Mouse (Mus musculus) common myeloid progenitor, adult 5-6 weeks (primary cell): ENCODE results near the gene Zfp558. TPM values are rescaled to one million over a fixed set of nuclear protein-coding genes. Genes with fewer than 3 reads are reported as not detected.
A peak's percentile ranks its signal among the peaks of the same experiment; 100 is the strongest.
"Not testable (repeated sequence)": the region's sequence is repeated elsewhere in the genome, so short reads cannot be mapped to it uniquely, and the experiment has no call there.

Experiments used
- ATAC-seq: replicated peaks from 2 replicates; pipeline ENCODE4 v1.8.0; 2016; ENCODE audit warnings: low read depth, mild to moderate bottlenecking, moderate TSS enrichment, inconsistent platforms; ENCODE audit not compliant: poor library complexity, severe bottlenecking
- total RNA-seq: library from RNA; stranded (forward); fragments of 200-1000, 187-1606 nt; gene quantifications from 2 replicates; pipeline ENCODE4 v1.2.3, GENCODE M21; 2017

Gene Zfp558
- 1.5 and 2.1 TPM in 2 replicates for total RNA-seq

DNA sequence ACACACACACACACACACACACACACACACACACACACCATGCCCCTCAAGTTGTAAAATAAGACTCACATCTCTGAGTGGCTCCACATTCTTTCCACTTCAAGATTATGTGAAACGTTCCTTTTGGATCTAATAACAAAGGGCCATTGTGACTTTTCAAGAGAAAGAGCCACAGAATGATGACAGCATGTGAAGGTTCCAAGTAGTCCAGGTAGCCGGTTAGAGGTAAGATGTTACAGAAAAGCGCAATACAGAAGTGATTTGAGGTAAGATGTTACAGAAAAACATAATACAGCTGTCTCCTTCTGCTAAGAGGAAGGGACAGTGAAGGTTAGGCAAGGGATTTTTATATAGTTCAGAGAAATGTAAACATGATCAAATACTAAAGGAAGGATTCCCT lies at the start of gene Zfp558, which contains the start of gene Mbd3l1:
Gene Zfp558, minus strand, starts transcription at position 101 of the 400 bp plus-strand sequence.
Gene Mbd3l1, plus strand, starts transcription at position 192 of the 400 bp plus-strand sequence.
- ATAC-seq: no peak

DNA sequence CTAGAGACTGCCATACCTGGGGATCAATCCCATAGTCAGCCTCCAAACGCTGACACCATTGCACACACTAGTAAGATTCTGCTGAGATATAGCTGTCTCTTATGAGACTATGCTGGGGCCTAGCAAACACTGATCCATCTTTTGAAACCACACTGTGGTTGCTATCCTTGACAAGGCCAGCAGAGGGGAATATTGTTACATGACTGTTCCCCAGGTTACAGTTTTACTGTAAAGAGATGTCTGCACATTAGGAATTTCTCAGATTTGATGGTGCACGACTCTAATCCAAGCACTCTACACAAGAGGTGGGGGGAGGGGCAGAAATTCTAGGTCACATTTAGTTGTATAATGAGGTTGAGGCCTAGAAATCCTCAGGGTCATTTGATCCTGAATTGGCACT lies 30.0 kb upstream of the Zfp558 start:
- ATAC-seq: no peak

DNA sequence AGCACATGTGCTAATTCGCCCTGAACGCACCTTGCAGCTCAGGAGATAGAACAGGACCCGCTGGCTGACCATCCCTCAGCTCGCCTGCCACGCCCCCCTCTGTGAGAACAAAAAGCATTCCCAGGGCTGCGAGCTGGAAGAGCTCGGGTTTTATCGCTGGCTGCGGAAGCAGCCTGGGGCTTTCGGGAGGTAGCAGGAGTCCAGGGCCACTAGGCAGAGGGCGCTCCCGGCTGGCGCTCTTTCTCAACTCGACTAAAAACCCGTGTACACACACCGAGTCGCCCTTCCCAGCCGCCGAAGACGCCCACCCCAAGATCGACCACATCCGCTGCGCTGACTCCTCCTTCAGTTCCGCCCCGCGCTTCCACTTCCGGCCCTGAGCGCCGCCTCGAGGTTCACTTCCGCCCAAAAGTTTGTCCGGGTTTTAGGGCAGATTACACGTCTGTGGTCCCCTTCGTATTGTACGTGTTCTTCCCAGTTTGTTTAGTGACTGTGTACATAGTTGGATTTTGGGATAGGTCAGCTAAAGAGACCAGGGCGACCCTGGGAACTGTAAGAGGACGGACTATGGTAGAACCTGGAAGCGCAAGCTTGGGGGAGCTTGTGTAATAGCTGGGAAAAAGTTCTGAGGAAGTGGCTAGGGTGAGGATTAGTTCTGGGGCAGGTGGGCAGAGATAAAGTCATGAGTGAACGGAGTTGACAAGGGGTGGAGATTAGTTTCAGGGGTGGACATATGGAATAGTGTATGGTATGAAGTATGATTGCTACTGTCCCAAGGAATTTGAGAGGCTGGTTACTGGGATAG lies 4.5 kb downstream of the Zfp558 start:
- peak; percentile 99 for ATAC-seq

DNA sequence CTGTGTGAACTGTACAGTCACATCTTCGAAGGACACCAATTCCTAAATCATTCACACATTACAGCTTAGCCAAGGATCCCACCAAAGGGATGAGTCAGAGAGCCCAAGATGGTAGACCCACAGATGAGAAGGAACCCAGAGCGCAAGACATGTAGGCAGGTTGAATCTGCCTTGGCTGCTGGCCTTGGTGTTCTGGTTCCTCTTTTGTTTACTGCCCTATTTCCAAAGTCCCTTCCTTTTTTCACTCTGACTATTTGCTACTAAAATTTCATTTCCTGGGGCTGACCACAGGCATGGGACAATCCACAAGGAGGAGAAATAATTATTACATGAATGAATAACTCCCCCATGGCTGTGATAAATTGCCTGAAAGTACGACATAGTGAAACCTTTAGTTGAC lies 10.1 kb downstream of the Zfp558 start:
- 0 out of 2 replicates have a peak, but pooled peaks have one; percentile 32 for ATAC-seq

DNA sequence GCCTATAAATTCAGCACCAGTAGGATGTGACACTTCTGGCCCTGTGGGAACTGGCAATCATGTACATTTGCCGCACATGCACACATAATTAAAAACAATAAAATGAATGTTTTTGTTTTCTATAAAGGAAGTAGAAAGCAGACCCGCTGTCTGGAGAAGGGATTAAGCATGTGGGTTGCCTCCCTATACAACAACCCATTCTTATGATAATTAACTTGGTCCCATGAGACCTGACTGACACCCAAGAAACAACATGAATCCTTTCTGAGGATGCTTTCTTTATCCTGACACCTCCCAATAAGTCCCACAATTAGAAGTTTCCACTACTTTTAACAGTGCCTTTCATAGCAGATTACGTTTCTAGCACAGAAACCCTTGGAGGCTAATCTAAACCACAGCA lies 10.7 kb downstream of the Zfp558 start:
- ATAC-seq: no peak

DNA sequence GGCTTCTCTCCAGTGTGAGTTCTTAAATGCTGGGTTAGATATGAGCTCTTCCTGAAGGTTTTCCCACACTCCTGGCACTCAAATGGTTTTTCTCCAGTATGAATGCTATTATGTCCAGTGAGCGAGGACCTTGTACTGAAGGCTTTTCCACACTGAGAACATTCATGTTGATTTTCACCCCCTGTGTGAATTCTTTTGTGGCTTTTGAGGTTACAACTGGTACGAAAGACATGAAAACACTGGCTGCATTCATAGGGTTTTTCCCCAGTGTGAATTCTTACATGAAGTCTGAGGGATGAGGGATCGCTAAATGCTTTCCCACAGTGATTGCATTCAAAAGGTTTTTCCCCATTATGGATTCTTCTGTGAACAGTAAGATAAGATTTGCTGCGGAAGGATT lies 21.5 kb downstream of the Zfp558 start:
- no peak for ATAC-seq

DNA sequence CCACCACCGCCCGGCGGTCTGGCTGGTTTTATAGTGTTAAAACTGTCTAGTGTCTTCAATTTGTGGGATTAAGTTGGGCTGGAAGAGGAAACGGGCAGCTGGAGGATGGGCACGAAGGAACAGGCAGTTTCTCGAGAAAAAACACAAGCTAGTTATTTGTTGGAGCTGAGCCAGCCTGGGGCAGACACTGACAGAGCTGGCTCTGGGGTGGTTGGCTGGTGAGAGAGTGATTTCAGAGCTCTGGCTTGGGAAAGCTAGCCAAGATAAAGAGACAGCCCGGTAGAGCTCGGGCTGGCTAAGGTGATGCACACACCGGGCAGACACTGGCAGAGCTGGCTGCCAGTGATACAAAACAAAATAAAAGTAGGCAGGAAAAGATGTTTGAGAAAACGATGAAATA lies 46.4 kb downstream of the Zfp558 start:
- no peak for ATAC-seq

DNA sequence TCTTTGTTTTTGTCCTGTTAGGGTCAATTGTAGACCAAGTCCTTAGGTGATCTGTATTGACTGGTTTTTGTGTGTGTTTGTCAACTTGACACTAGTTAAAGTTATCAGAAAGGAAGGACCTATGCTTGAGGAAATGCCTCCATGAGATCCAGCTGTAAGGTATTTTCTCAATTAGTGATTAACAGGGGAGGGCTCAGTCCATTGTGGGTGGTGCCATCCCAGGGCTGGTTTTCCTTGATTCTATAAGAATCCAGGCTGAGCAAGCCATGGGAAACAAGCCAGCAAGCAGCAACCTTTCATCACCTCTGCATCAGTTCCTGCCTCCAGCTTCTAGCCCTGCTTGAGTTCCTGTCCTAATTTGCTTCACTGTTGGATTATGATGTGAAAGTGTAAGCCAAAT lies 47.7 kb downstream of the Zfp558 start, which contains the start of gene Mbd3l2:
Gene Mbd3l2, plus strand, starts transcription at position 301 of the 400 bp plus-strand sequence.
- ATAC-seq: no peak

DNA sequence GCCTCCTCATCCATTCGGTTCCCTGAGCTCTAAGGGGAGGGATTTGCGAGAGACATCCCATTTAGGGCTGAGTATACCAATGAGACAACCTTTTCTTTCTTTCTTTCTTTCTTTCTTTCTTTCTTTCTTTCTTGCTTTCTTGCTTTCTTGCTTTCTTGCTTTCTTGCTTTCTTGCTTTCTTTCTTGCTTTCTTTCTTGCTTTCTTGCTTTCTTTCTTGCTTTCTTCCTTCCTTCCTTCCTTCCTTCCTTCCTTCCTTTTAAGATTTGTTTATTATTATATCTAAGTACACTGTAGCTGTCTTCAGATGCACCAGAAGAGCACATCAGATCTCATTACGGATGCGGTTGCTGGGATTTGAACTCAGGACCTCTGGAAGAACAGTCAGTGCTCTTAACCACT lies 65.7 kb downstream of the Zfp558 start:
- ATAC-seq: not testable (repeated sequence)

Other genes starting within 250 kb of the Zfp558 start
- 98.5 and 106 TPM in 2 replicates for gene Chordc1, start 186.1 kb downstream of the Zfp558 start, total RNA-seq
- not detected in 2 replicates for gene Naalad2, start 75.3 kb downstream of the Zfp558 start, total RNA-seq
- not detected in 2 replicates for gene Ubtfl1, start 73.8 kb downstream of the Zfp558 start, total RNA-seq
- gene Mbd3l2, start 47.6 kb downstream of the Zfp558 start, total RNA-seq: not detected in 2 replicates
- not detected in 2 replicates for gene Mbd3l1, start 91 bp upstream of the Zfp558 start, total RNA-seq
- not detected in 2 replicates for gene Muc16, start 196.3 kb upstream of the Zfp558 start, total RNA-seq